Mouse (Mus musculus): ENCODE data around the gene Fam135a. TPM values are rescaled to one million over a fixed set of nuclear protein-coding genes. Genes with fewer than 3 reads are reported as not detected.

The Fam135a gene
- polyA plus RNA-seq, 1 experiment from 2014 or later = 27.6 TPM

DNA sequence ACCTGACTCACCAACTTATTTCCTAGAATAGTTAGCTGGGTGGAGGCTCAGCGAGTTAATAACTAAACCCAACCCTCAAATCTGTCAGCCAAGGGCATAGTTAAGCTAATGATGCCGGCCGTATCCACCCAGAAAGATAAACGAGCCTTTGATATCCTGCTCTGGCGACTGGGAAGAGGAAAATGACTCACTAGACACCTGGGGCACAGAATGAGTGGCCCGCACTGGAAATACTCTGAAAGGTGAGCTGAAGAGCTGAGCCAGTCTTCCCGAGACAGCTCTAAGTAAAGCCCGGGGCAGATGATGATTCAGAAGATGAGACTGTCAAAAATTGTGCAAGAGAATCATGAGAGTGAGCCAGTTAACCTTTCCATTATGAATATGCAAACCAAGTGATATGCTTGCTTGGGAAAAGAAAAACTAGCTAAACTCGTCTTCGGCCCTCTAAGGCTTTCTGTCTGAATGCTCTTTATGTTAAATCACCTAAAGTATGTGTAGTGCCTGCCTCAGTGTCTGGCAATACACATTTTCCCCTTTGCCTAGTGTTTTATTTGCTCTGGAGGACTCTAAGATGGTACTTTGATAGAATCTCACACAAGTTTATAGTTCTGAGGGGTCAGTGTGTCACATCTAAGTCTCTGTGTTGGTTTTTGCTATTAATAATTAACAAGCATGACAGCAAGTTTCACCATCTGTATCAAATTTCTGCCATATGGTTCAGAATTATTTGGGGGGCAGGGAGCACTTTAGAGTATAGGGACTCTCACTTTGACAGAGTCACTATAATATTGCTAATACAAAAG is 8.0 kb upstream of the Fam135a start:
- H3K36me3 ChIP-seq (replicated peaks; ENCODE audit: control insufficient read depth, insufficient read depth) = no peaks in the 10 kb centered on the region
- H3K27ac ChIP-seq = no peak overlapping the region
- H3K4me2 ChIP-seq (replicated peaks) = no peak overlapping the region
- DNase-seq (ENCODE audit: low spot score) = no peak
- ATAC-seq (ENCODE audit: low FRiP score) = no peak
- H3K4me3 ChIP-seq (replicated peaks; ENCODE audit: low read length) = no peak overlapping the region
- WGBS = 50% methylated on average over 10 of the region's 10 CpGs
- H3K9me3 ChIP-seq (ENCODE audit: control insufficient read depth, low read length) = no peaks in the 10 kb centered on the region
- H3K4me1 ChIP-seq (replicated peaks; ENCODE audit: control insufficient read depth, insufficient read depth, low read length) = no peaks in the 10 kb centered on the region
- no peaks in the 10 kb centered on the region for H3K27me3 ChIP-seq (ENCODE audit: control insufficient read depth, insufficient read depth, low read length)
- H3K9ac ChIP-seq = no peak overlapping the region

DNA sequence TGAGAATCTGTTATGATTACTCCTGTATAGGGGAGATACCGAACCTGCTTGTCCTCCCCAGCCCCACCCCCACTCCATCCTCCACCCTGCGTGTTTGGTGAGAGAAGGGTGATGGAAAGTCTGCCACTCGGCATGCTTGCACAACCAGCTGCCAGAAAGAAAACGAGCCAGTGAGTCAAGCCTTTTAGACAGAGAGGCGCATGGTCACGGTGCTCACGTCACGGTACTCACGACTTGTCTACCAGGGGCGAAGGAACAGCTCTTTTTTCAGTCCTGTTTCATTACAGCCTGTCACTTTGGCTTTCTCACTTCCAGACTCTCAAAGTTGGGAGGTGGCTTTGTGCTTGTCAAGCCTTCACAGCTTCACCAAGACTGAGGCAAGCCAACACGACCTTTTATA is 7.2 kb upstream of the Fam135a start:
- H3K9me3 ChIP-seq (ENCODE audit: control insufficient read depth, low read length) = no peaks in the 10 kb centered on the region
- no peak overlapping the region for H3K4me3 ChIP-seq (replicated peaks; ENCODE audit: low read length)
- H3K27me3 ChIP-seq (ENCODE audit: control insufficient read depth, insufficient read depth, low read length) = no peaks in the 10 kb centered on the region
- peak; percentile 51; the same call in 1 of the 2 replicates for ATAC-seq (ENCODE audit: low FRiP score)
- no peak overlapping the region for H3K27ac ChIP-seq
- H3K9ac ChIP-seq = peak overlapping the region; percentile 38; the same call in 1 of the 2 replicates
- H3K4me1 ChIP-seq (replicated peaks; ENCODE audit: control insufficient read depth, insufficient read depth, low read length) = no peaks in the 10 kb centered on the region
- H3K36me3 ChIP-seq (replicated peaks; ENCODE audit: control insufficient read depth, insufficient read depth) = no peaks in the 10 kb centered on the region
- no peak for DNase-seq (ENCODE audit: low spot score)
- WGBS = 31% methylated on average over 11 of the region's 11 CpGs
- H3K4me2 ChIP-seq (replicated peaks) = peak overlapping the region; percentile 30

DNA sequence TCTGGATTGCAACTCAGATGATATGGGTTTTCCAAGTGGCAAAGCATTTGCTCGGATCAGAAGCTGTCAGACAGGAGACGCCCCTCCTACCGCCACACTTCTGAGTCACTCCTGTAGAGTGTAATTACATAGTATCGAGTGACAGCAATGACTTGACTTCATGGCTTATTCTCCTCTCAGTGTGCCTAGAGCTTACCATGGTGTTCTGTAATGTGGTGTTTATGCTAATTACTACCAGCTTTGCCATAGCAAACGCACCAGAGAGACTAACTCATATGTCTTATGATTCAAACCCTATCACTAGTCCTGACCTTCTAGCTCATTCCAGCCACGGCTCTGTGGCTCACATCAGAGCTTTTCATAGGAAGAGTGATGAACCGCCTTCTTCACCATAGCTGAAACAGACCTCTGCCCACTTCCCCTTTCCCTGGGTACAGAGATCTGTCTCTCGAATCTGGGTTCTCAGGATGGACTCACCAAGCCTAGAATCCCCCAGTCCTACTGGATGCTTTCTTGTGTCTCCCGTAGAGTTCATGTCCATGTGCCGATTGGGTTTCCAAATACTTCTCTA is 2.5 kb upstream of the Fam135a start:
- Histone ChIP-seq H3K27me3 (ENCODE audit: control insufficient read depth, insufficient read depth, low read length) (no peaks in the 10 kb centered on the region), H3K9ac (no peak overlapping the region), H3K9me3 (ENCODE audit: control insufficient read depth, low read length) (no peaks in the 10 kb centered on the region), H3K4me3 (replicated peaks; ENCODE audit: low read length) (no peak overlapping the region), H3K27ac (no peak overlapping the region), H3K4me1 (replicated peaks; ENCODE audit: control insufficient read depth, insufficient read depth, low read length) (peaks cover 13% of the 10 kb centered on the region), H3K4me2 (replicated peaks) (no peak overlapping the region), H3K36me3 (replicated peaks; ENCODE audit: control insufficient read depth, insufficient read depth) (no peaks in the 10 kb centered on the region)
- DNase-seq (ENCODE audit: low spot score) = no peak
- 86% methylated on average over 10 of the region's 10 CpGs for WGBS
- no peak for ATAC-seq (ENCODE audit: low FRiP score)

DNA sequence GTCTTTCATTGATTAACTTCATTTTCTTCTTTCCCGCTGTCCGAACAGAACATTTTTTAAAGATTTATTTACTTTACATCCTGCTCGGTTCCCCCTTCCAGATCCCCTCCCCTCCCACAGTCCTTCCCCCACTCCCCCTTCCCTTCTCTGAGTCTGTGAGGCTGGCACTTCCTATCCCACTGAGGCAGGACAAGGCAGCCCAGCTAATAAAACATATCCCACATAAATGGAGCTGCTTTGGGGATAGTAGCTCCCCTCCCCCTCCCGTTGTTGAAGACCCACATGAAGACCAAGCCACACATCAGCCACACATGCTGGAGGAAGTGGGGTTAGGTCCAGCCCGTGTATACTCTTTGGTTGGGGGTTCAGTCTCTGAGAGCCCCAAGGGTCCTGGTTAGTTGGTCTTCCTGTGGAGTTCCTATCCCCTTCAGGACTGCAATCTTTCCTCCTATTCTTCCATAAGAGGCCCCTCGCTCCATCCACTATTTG is 773 bp upstream of the Fam135a start:
- Histone ChIP-seq H3K4me2 (replicated peaks) (peak overlapping the region; percentile 65), H3K27ac (peak overlapping the region; percentile 80; the same call in 1 of the 2 replicates), H3K4me3 (replicated peaks; ENCODE audit: low read length) (peak overlapping the region; percentile 96), H3K4me1 (replicated peaks; ENCODE audit: control insufficient read depth, insufficient read depth, low read length) (peaks cover 16% of the 10 kb centered on the region), H3K9ac (peak overlapping the region; percentile 91), H3K27me3 (ENCODE audit: control insufficient read depth, insufficient read depth, low read length) (no peaks in the 10 kb centered on the region), H3K36me3 (replicated peaks; ENCODE audit: control insufficient read depth, insufficient read depth) (no peaks in the 10 kb centered on the region), H3K9me3 (ENCODE audit: control insufficient read depth, low read length) (no peaks in the 10 kb centered on the region)
- DNase-seq (ENCODE audit: low spot score) (no peak), ATAC-seq (ENCODE audit: low FRiP score) (no peak)
- 51% methylated on average over 6 of the region's 6 CpGs for WGBS

DNA sequence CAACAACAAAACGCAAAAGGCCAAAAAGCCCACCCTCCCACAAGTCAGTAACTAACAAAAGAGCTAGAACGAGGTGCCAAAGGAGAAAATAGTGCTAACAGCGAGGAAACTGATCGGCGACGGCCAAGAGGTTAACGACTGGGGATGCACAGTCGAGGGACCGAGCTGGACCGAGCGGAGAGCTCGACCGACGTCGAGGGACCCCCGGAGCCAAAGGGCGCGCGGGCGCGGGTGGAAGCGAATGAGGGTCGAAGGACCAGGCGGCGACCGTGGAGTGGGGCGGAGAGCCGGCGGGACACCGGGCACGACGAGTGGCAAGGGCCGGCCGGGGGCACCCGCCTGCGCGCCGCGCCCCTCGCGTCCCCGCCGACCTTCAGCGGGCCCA is 608 bp downstream of the Fam135a start:
- H3K36me3 ChIP-seq (replicated peaks; ENCODE audit: control insufficient read depth, insufficient read depth) = no peaks in the 10 kb centered on the region
- peak overlapping the region; percentile 91 for H3K9ac ChIP-seq
- peak overlapping the region; percentile 96 for H3K4me3 ChIP-seq (replicated peaks; ENCODE audit: low read length)
- WGBS = under 1% methylated on average over 44 of the region's 44 CpGs
- peaks cover 16% of the 10 kb centered on the region for H3K4me1 ChIP-seq (replicated peaks; ENCODE audit: control insufficient read depth, insufficient read depth, low read length)
- no peak; the same call in 1 of the 2 replicates for ATAC-seq (ENCODE audit: low FRiP score)
- no peaks in the 10 kb centered on the region for H3K27me3 ChIP-seq (ENCODE audit: control insufficient read depth, insufficient read depth, low read length)
- peak overlapping the region; percentile 83 for H3K27ac ChIP-seq
- no peaks in the 10 kb centered on the region for H3K9me3 ChIP-seq (ENCODE audit: control insufficient read depth, low read length)
- peak overlapping the region; percentile 65 for H3K4me2 ChIP-seq (replicated peaks)
- peak; percentile 36 for DNase-seq (ENCODE audit: low spot score)

DNA sequence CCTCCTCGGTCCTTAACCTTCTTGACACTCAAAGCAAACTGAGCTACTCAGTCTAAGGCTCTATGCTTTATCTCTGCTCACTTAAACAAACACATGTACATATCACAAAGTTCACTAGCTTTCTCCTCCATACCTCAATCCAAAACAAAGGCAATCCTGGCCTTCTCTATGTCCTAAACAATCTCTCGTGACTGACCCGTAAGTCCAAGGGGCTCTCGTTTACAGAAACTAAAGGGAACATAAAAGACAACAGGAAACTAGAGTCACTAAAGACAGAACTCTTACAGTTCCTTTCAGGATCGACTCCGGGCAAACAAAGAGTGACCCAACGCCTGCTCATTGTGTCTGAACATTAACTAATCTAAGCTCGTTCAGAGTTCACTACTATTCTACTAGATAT is 2.6 kb downstream of the Fam135a start:
- no peaks in the 10 kb centered on the region for H3K9me3 ChIP-seq (ENCODE audit: control insufficient read depth, low read length)
- H3K27ac ChIP-seq = no peak overlapping the region
- no peaks in the 10 kb centered on the region for H3K27me3 ChIP-seq (ENCODE audit: control insufficient read depth, insufficient read depth, low read length)
- ATAC-seq (ENCODE audit: low FRiP score) (no peak), DNase-seq (ENCODE audit: low spot score) (no peak)
- H3K4me1 ChIP-seq (replicated peaks; ENCODE audit: control insufficient read depth, insufficient read depth, low read length) = peaks cover 16% of the 10 kb centered on the region
- WGBS = 48% methylated on average over 8 of the region's 8 CpGs
- no peaks in the 10 kb centered on the region for H3K36me3 ChIP-seq (replicated peaks; ENCODE audit: control insufficient read depth, insufficient read depth)
- H3K4me3 ChIP-seq (replicated peaks; ENCODE audit: low read length) = no peak overlapping the region
- no peak overlapping the region for H3K9ac ChIP-seq
- peak overlapping the region; percentile 26; the same call in 1 of the 2 replicates for H3K4me2 ChIP-seq (replicated peaks)

DNA sequence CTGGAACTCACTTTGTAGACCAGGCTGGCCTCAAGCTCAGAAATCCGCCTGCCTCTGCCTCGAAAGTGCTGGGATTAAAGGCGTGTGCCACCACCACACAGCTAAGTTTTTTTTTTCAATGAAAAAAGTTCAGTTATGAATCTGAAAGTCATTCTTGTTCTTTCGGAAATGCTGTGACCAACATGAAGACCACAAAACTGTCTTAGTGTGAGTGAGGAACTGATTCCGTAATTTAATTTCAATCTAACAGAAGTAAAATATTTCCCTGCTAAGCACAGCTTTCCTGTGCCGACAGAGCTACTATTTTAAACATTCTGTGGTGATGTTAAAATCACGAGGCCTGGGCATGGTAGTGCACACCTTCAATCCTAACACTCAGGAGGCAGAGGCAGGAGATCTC is 7.7 kb downstream of the Fam135a start:
- no peak for ATAC-seq (ENCODE audit: low FRiP score)
- 98% methylated on average over 7 of the region's 7 CpGs for WGBS
- no peak overlapping the region for H3K4me3 ChIP-seq (replicated peaks; ENCODE audit: low read length)
- no peak overlapping the region for H3K27ac ChIP-seq
- H3K36me3 ChIP-seq (replicated peaks; ENCODE audit: control insufficient read depth, insufficient read depth) = no peaks in the 10 kb centered on the region
- no peaks in the 10 kb centered on the region for H3K9me3 ChIP-seq (ENCODE audit: control insufficient read depth, low read length)
- no peak for DNase-seq (ENCODE audit: low spot score)
- H3K27me3 ChIP-seq (ENCODE audit: control insufficient read depth, insufficient read depth, low read length) = no peaks in the 10 kb centered on the region
- H3K9ac ChIP-seq = no peak overlapping the region
- peaks cover 1% of the 10 kb centered on the region; the same call in 1 of the 2 replicates for H3K4me1 ChIP-seq (replicated peaks; ENCODE audit: control insufficient read depth, insufficient read depth, low read length)
- no peak overlapping the region for H3K4me2 ChIP-seq (replicated peaks)

DNA sequence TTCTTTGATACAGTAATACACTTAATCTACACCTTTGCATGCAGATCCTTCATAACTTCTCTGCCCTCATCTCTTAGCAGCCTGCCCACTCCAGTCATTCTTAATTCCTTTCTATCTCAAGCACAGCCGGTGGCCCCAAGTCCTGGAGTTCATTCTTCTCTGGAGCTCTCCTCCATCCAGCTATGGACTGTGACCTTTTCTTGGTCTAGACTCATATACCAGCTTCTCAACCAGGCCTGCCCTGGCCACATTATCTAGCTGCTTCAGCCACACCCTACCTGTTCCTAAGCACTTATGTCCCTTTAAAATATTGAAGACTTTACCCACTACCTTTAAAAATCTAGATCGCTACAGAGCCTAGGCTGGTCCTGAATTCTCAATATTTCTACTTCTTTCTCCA is 9.5 kb downstream of the Fam135a start:
- H3K9me3 ChIP-seq (ENCODE audit: control insufficient read depth, low read length) = no peaks in the 10 kb centered on the region
- H3K36me3 ChIP-seq (replicated peaks; ENCODE audit: control insufficient read depth, insufficient read depth) = no peaks in the 10 kb centered on the region
- H3K4me3 ChIP-seq (replicated peaks; ENCODE audit: low read length) = no peak overlapping the region
- no peak overlapping the region for H3K27ac ChIP-seq
- H3K4me2 ChIP-seq (replicated peaks) = no peak overlapping the region
- DNase-seq (ENCODE audit: low spot score) (no peak), ATAC-seq (ENCODE audit: low FRiP score) (no peak)
- 86% methylated on average over 2 of the region's 2 CpGs for WGBS
- H3K9ac ChIP-seq = no peak overlapping the region
- no peaks in the 10 kb centered on the region for H3K27me3 ChIP-seq (ENCODE audit: control insufficient read depth, insufficient read depth, low read length)
- no peaks in the 10 kb centered on the region for H3K4me1 ChIP-seq (replicated peaks; ENCODE audit: control insufficient read depth, insufficient read depth, low read length)

DNA sequence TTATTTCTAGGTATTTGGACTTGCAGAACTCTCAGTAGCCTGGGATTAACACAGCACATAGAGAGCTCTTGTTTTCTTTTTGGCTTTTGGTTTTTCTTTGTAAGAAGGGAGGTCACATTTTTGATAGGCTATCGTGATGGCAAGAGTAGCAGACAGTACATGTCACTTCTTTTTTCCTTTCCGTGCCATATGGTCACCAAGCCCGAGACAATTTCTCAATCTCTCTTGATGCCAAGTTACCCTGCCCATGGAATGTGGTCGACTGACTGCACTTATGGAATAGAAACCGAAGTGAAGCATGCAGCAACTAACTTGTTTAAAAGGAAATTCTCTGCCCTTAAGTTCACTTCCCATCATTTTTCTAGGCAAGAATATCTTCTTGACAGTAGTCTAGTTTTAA is 10.0 kb downstream of the Fam135a start:
- H3K4me1 ChIP-seq (replicated peaks; ENCODE audit: control insufficient read depth, insufficient read depth, low read length) = no peaks in the 10 kb centered on the region
- WGBS = 83% methylated on average over 5 of the region's 5 CpGs

More for the DNA sequence above, 10.0 kb downstream of the Fam135a start:
- DNase-seq (ENCODE audit: low spot score) (no peak), ATAC-seq (ENCODE audit: low FRiP score) (no peak)
- Histone ChIP-seq H3K9me3 (ENCODE audit: control insufficient read depth, low read length) (no peaks in the 10 kb centered on the region), H3K27me3 (ENCODE audit: control insufficient read depth, insufficient read depth, low read length) (no peaks in the 10 kb centered on the region), H3K9ac (no peak overlapping the region), H3K27ac (no peak overlapping the region), H3K4me3 (replicated peaks; ENCODE audit: low read length) (no peak overlapping the region), H3K36me3 (replicated peaks; ENCODE audit: control insufficient read depth, insufficient read depth) (no peaks in the 10 kb centered on the region), H3K4me2 (replicated peaks) (no peak overlapping the region)

Data from hindbrain, embryonic 14.5 days (tissue).